Mouse (Mus musculus): ENCODE data around the gene H2-Eb1.

Gene H2-Eb1

DNA sequence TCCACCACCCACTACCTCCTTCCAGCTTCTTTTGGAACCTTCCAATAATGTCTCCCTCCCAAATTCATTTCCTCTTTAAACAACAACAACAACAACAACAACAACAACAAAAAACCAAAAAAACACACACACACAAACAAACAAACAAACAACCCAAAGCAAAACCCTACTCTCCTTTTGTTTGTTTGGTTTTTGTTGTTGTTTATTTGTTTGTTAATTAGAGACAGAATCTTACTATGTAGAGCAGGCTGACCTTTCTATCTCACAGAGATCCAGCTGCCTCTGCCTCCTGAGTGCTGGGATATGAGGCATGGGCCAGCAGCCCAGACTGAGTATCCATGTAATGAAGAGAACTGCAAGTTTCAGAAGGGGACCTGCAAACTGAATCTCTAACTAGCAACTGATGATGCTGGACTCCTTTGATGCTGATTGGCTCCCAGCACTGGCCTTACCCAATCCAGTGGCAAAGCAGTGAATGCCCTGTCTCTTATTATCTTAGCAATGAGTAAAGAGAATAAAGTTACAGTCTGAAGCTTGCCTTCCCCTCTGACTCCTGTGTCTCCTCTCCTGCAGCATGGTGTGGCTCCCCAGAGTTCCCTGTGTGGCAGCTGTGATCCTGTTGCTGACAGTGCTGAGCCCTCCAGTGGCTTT lies at the start of gene H2-Eb1:
TSS of gene H2-Eb1 (plus strand) at position 488 of the 651 bp plus-strand sequence.
- DNase-seq (ENCODE audit: low spot score), result peak; percentile 90

DNA sequence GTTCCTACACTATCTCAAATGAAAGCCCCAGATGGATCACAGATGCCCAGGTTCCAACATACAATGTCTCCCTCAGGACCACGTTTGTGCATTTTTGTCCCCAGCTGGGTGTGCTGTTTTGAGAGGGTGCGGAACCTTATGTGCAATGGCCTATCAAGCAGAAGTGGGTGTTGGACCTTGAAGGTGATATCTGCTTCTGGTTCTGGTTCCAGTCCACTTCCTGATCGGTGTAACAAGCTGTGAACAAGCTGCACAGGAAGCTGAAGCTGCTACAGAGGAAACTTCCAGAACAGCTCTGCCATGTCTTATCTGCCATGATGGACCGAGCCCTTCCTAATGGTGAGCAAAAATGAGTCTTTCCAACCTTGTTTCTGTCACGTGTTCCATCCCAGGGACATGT lies 49.2 kb upstream of the H2-Eb1 start:
- DNase-seq (ENCODE audit: low spot score), result no peak

DNA sequence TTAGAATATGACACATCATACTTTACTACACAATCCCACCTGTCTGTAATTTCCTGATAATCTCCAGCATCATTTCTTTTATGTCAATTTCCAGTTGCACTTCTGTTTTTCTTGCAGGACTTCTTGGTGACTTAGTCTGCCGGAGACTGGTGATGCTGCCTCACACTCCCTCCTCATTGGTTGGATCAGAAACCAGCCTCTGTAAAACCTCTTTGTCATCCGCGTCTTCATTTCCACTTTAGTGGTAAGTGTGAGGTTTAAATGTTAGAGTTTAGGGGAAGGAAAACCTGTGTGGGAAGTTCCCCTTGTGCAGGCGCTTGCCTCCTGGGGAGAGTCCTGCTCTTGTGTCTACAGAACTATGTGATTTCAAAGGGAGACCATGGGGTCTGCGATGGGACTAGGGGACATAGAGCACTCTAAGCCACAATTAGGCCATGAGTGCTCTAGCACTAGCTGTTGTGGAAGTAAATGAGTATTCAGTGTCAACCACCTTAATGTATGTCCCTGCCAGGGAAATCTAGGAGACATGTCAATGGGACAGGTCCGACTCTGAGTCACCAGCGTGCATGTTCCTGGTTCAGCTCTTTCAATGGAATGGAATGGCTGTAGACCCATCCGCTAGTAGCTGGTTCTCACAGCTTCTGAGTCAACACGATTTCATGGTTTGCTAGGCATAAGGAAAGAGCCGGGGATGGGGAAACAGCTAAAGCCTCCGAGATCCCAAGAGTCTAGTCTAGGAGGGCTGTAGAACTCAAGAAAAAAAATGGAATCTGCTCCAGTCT lies 47.9 kb upstream of the H2-Eb1 start, which contains the start of gene H2-Ab1:
TSS of gene H2-Ab1 (plus strand) at position 96 of the 782 bp plus-strand sequence.
- peak; percentile 60 for DNase-seq (ENCODE audit: low spot score)

DNA sequence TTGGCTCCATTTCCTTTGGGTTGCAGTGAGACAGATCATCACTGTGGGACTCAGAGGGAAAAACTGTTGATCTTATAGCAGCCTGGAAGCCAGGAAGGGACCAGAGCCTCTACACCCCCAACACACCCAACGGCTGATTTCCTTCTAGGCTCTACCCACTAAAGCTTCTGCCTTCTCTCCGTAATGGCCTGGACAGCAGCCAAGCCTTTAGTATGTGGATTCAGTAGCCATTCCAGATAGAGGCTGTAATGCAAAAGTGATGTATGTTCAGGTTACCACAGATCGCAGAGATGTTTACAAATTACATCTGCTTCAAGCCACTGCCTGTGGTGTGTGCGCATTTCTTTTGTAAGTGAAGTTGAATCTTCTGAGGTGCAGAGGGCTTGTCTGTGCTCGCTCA lies 45.1 kb upstream of the H2-Eb1 start:
- no peak for DNase-seq (ENCODE audit: low spot score)

DNA sequence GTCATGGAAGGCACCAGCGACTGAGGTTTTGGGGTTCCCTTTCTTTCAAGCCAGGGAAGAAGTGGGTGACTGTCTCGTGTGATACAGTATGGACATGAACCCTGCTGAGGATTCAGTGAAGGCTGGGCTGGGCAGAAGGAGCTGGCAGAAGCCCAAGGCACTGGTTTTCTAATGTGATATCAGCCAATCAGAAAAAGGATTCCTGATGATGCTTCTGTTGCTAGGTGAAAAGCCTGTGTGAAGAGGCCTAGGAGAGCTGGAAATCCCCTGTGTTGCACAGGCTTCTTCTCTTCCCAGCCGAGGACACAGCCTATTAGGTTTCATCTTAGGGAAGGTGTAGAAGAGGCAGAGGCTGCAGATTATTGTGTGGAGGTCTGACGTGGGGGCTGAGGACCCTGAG lies 44.2 kb upstream of the H2-Eb1 start:
- peak; percentile 66 for DNase-seq (ENCODE audit: low spot score)

DNA sequence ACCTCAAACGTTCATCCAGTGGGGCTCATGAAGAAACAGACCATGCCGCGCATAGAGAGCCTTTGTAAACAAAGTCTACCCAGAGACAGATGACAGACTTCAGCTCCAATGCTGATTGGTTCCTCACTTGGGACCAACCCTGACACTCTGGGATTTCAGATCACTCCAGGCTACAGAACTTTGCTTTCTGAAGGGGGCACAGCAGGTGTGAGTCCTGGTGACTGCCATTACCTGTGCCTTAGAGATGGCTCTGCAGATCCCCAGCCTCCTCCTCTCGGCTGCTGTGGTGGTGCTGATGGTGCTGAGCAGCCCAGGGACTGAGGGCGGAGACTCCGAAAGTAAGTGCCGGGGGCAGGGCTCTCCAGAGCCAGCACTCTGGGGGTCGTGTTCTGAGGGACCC lies 42.6 kb upstream of the H2-Eb1 start:
- DNase-seq (ENCODE audit: low spot score), result peak; percentile 89

DNA sequence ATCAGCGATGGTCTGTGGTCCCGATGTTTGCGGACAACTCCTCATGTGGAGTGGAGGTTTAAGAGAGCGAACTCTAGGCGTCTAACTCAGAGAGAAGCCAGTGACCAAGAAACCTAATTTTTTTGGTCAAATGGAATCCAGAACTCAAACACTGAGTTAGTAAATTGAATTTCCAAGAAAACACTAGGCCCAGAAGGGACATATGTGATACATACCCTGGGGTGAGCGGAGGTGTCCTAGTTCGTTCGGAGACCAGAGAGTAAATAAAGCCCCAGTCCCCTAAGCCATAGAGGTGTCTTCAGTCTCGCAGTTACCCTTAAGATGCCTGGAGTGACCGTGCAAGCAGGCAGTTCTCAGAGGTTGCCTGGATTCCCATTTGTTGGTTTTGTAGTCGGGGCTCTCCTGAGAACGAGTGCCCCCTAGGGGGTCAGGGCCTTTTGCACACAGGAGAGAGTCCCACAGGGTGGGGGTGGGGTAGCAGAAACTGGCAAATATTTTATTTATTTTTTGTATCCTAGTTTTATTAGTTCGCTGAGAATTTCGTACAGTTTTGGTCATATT lies 41.8 kb upstream of the H2-Eb1 start:
- peak; percentile 65 for DNase-seq (ENCODE audit: low spot score)

DNA sequence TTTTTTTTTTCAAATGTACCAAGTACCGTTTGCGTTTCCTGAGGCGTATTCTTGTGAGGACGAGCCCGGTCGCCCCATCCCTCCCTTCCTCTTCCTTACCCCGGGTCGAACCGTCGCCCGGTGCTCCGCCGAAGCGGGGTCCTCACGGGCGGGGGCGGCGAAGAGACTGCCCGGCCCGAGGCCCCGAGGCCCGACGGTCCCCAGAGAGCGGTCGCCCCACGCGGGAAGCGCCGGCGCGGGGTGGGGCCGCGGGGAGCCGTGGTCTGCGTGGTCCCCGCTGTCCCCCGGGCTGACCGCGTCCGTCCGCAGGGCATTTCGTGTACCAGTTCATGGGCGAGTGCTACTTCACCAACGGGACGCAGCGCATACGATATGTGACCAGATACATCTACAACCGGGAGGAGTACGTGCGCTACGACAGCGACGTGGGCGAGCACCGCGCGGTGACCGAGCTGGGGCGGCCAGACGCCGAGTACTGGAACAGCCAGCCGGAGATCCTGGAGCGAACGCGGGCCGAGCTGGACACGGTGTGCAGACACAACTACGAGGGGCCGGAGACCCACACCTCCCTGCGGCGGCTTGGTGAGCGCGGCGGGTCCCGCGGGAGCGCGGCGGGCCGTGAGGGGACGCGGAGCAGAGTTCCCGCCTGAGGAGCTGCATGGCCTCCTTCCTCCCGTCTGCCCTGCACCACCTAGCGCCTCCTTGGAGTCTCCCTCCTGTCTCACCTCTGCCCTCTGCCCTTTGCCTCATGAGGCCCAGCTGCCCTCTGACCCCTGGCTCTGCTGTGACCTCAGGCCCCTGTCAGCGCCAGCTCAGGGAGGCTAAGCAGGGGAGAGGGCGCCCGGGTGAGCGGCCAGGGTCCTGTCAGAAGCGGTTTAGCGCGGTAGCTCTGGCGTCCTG lies 41.0 kb upstream of the H2-Eb1 start:
- DNase-seq (ENCODE audit: low spot score), result peak; percentile 84

DNA sequence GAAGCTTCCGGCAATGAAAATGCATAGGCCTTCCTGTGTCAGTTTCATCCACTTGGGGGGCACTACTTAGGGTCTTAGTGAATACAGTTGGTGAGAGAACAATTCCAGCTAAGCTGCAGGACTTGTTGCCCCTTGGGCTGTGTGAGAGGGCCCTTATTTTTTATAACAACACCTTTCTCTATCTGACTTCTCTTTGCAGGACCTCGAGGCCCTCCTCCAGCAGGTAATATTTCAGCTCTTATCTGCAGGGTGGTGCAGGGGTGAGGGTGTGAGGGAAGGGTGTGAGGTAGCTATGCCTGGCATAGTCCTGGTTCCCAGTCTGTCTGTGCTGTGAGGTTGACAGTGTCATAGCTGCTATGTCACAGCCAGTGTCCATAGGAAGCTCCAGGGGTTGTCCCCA lies 37.4 kb upstream of the H2-Eb1 start:
- DNase-seq (ENCODE audit: low spot score), result no peak

DNA sequence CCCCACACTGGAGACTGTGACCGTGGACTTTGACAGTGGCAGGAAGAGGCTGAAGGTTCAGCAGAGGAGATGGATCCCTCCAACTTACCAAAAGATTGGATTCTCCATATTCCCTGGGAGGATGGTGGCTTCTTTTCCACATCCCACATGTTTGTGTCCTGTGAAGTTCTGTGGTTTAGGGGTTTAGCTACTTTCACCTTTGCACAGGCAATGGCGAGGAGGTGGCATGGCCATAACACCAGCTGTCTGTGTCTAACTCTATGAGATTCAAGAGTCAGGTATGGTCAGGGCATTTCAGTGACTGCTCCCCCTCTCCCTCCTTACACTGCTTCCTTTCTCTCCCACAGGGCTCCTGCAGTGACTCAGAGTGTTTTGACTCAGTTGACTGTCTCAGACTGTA lies 36.9 kb upstream of the H2-Eb1 start:
- no peak for DNase-seq (ENCODE audit: low spot score)

DNA sequence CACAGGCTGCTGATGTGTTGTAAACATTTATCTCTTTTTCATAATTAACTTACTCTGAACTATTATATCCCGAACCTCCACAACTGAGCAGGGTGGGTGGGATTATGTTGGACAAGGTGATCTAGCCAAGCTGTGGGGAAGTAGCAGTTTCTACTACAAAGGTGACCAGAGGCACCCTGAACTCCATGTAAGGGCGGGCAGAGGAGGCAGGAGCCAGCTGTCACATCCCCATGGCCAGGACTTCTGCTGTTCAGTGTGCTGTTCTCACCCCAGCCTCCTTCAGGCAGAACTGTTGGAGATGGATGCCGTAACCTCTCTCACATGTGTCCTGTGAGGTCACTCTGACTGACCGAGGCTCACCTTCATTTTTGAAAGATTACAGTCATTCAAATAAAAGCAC lies 35.9 kb upstream of the H2-Eb1 start:
- no peak for DNase-seq (ENCODE audit: low spot score)

DNA sequence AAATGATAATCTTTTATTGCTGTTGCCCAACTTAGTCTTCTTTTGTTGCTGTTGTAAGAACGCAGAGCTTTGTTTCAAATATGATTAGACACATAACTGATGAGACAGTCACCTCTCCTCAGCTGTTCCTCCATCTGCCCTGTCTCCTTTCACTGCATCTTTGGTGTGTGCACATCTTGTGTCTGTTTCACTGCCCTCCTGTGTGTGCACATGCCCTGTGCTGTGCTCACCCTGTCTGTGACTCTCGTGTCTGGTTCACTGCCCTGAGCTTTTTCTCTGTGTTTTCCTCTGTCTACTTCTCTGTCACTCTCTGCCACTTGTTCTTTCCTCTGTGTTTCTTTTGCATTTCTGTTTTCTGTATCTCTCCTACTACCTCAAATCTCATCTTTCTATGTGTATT lies 35.4 kb upstream of the H2-Eb1 start:
- DNase-seq (ENCODE audit: low spot score), result no peak

DNA sequence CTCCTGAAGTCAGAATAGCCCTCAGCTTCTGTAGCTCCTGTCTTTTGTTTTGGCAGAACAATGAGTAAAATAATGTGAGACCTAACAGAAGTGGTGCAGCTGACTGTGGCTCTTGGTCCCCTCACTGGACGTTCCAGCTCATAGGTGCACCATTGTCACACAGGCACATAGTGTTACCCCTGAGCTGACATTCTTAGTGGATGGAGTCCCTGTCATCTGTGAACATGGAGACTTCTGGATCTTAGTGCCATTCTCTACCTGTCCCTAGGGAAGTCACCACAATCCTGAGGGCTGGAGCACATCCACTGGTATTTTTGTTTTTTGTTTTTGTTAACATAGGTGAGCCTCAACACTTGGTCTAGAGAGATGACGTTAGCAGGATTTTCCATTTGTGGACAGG lies 34.7 kb upstream of the H2-Eb1 start:
- DNase-seq (ENCODE audit: low spot score), result no peak

DNA sequence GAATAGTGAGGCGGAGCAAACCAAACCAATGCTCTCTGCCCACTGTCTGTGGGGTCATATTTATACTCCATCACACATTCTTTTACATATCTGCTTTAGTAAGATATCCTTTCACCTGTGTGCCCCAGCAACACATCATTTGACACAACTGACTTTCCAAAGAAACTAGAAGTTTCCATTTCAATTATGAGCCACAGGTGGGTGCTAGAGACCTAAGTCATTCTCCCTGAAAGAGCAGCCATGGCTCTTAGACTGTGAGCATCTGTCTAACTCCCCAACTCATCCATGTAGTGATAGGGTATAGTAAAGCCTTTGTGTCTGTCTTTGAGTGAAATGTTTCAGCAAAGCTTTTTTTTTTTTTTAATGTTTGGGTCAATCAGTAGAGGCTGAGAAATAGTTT lies 33.6 kb upstream of the H2-Eb1 start:
- no peak for DNase-seq (ENCODE audit: low spot score)

DNA sequence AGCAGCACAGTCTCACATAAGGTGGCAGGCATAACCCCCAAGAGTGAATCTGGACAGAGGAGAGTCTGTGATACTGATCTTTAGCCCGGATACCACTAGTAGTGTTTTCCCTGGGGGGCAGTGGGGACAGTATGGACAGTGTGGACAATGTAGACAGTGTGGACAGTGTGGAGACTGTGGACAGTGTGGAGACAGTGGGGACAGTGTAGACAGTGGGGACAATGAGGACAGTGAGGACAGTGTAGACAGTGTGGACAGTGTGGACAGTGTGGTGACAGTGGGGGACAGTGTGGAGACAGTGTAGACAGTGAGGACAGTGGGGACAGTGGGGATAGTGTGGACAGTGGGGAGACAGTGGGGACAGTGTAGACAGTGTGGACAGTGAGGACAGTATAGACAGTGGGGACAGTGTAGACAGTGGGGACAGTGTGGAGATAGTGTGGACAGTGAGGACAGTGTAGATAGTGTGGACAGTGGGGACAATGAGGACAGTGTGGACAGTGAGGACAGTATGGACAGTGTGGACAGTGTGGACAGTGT lies 25.1 kb upstream of the H2-Eb1 start:
- no peak for DNase-seq (ENCODE audit: low spot score)

DNA sequence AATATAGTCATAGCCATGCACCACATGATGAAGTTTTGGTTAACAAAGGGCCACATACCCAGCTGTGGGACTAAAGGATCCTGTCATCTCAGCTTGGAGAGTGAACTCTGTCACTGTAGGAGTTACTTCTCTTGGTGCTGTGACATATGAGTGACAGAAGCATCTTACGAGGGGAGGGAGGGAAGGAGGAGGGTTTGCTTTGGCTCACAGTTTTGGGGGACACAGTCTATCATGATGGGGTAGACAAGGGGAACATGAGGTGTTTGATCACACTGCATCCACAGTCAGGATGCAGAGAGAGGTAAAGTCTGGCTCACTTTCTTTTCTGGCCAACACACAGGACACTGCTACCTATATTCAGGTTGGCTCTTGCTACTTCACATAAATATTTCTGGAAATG lies 23.8 kb upstream of the H2-Eb1 start:
- DNase-seq (ENCODE audit: low spot score), result no peak

DNA sequence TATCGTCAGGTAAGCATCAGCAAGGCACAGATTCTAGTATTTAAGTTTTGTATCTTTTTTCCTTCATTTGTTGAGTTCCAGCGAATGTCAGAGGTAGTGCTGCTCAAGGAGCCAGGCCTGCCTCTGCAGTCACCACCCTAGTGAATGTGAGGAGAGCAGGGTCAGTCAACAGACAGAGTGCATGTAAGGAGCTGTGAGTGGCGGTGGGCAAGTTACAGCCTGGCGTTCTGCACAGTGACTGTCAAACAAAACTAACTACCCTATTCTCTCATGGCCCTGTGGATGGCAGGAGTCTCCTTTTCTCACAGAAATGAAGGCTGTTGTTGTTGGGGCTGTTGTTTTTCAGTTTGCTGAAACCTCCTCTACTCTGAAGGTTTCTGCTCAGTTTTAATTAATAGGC lies 20.3 kb upstream of the H2-Eb1 start:
- DNase-seq (ENCODE audit: low spot score), result no peak

DNA sequence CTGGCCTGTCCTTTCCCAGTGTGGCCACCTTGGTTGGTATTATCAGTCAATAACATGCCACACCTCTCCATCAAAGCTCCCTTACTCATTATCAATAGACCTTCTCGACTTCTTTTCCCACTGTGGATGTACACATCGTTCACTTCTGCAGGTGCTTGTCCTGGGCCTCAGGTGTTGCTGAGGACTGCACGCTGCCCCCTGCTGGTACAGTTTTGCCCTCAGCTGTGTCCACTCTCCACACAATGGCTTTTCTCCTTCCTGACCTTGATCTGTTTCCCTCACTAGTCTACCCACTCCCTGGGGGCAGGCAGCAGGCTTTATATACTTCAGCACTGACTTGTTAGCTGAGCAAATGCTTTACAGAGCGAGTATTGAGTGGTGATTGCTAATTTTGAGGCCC lies 19.8 kb upstream of the H2-Eb1 start:
- peak; percentile 43 for DNase-seq (ENCODE audit: low spot score)

DNA sequence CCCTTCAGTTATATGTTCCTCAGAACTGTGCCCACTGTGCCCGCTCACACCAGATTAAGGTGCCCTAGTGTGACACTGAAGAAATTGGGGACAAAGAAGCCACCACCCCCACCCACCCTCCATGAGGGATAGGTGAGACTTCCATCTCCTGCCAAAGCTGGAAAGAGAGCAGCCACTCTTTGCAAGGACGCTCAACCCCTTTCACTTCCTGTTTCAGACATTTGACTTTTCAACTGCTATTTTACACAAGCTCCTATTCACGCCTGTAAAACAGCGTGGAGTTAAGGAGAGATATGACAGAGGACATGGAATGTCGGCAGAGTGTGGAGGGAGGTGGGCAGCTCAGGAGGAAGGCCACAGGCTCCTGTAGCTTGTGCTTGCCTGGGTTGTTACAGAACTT lies 19.2 kb upstream of the H2-Eb1 start:
- no peak for DNase-seq (ENCODE audit: low spot score)

DNA sequence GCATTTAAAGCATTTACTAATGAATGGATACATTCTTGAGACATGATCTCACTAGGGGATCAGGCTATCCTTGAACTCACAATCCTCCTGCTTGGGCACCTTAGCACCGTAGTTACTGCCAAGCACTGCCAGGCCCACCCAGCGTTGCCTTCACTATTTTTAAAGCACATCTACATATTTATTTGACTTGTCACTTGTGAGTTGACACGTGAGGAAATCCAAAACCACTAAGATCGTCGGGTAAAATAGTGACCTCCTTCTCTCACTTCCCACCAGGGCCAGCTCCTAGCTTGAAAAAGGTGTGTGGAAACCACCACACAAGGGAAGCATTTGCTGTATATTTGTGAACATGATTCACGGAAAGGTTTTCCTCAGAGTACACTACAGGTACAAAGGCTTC lies 18.7 kb upstream of the H2-Eb1 start:
- no peak for DNase-seq (ENCODE audit: low spot score)

DNA sequence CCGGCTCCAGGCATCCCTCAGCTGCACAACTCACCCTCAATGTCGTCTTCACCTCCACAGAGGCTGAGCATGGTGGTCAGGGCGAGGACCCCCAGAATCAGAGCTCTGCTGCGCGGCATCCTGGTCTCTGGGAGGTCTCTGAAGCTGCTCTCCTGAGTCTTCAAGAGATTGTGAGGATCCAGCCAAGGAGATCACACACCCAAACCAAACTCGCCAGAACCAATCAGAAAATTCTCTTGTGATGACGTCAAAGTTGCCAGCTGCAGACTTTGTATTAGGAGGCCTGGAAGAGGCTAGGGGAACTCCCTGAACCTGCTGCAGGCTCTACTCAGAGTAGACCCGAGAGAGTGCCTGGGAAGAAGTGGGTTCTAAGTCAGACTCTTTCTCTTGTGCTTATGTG lies 18.0 kb upstream of the H2-Eb1 start, which contains the start of gene H2-Aa:
TSS of gene H2-Aa (minus strand) at position 176 of the 400 bp plus-strand sequence.
- DNase-seq (ENCODE audit: low spot score), result peak; percentile 75

DNA sequence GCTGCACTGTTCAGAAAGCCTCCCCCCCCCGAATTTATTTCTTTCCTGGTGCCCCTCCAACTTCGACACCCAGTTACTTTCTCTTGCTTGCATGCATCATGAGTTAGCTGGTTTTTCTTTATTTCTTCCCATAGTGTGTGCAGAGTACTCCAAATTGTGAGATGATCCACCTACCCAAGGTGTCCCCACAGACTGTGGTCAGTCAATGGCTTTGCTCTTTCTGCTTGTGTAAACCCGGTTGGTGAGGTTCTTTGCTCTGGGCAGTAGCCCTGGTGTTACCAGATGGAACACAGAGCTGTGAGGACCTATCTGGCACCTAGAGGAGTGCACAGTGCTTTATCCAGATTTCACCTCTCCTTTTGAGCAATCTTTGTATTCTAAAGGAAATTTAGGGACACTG lies 17.5 kb upstream of the H2-Eb1 start:
- DNase-seq (ENCODE audit: low spot score), result no peak

Data from embryo, embryonic 10 days (tissue).